Mouse (Mus musculus): ENCODE data around the gene 4930486L24Rik. TPM values are rescaled to one million over a fixed set of nuclear protein-coding genes. Genes with fewer than 3 reads are reported as not detected.

The 4930486L24Rik gene
- total RNA-seq, 1 experiment, result 2.9 TPM

- in situ Hi-C loops (cut with MboI; ENCODE audit: low sequenced_read_pairs in 2 of 2, unreplicated experiment in 2 of 2), result loop anchor here in 1 of 2 experiments (5.0 to 10.0 kb wide), 2 partner anchors 56 to 339 kb away; no protein-coding TSS in a partner anchor
- no peaks in the 10 kb centered on the region for H3K36me3 ChIP-seq (ENCODE audit: control insufficient read depth, insufficient read depth, low read length, poor library complexity, severe bottlenecking)
- no peaks in the 10 kb centered on the region for H3K4me1 ChIP-seq (ENCODE audit: control insufficient read depth in 2 of 2, insufficient read depth in 2 of 2, low read length in 2 of 2, poor library complexity in 1 of 2)
- no peak overlapping the region for H3K9ac ChIP-seq (ENCODE audit: insufficient read depth, low read depth, low read length, poor library complexity, severe bottlenecking)
- TF ChIP-seq CHD2 (IDR thresholded peaks at IDR 0.05; ENCODE audit: low read depth, low read length), result no peak
- no peak for DNase-seq (ENCODE audit: low read depth, low spot score)
- H3K9me3 ChIP-seq (ENCODE audit: control insufficient read depth, insufficient read depth, low read depth, low read length), result no peaks in the 10 kb centered on the region
- no peak overlapping the region for H3K27ac ChIP-seq (ENCODE audit: insufficient read depth, low read depth, low read length, poor library complexity, severe bottlenecking)
- no peak overlapping the region for H3K4me3 ChIP-seq (ENCODE audit: insufficient read depth in 1 of 2, low read depth in 1 of 2, low read length in 2 of 2, poor library complexity in 1 of 2, severe bottlenecking in 1 of 2)
These were observed 50.6 kb downstream of the 4930486L24Rik start for GRCm38 (mm10) chr13:60813722-60814121.

GRCm38 (mm10) chr13:60812768-60813167, 51.5 kb downstream of the 4930486L24Rik start:
- DNase-seq (ENCODE audit: low read depth, low spot score), result no peak
- in situ Hi-C loops (cut with MboI; ENCODE audit: low sequenced_read_pairs in 2 of 2, unreplicated experiment in 2 of 2), result loop anchor here in 1 of 2 experiments (5.0 to 10.0 kb wide), 2 partner anchors 55 to 338 kb away; no protein-coding TSS in a partner anchor
- no peak for TF ChIP-seq ZNF384 (IDR thresholded peaks at IDR 0.05; ENCODE audit: low read depth, low read length)
- TF ChIP-seq MAFK (IDR thresholded peaks at IDR 0.05; ENCODE audit: insufficient read depth, low read depth, low read length), result no peak
- TF ChIP-seq CHD2 (IDR thresholded peaks at IDR 0.05; ENCODE audit: low read depth, low read length), result no peak
- no peak for TF ChIP-seq HCFC1 (IDR thresholded peaks at IDR 0.05; ENCODE audit: borderline replicate concordance, insufficient read depth, low read length)
- TF ChIP-seq ZC3H11A (IDR thresholded peaks at IDR 0.05; ENCODE audit: borderline replicate concordance, low read depth, low read length), result no peak
- H3K4me3 ChIP-seq (ENCODE audit: insufficient read depth in 1 of 2, low read depth in 1 of 2, low read length in 2 of 2, poor library complexity in 1 of 2, severe bottlenecking in 1 of 2), result no peak overlapping the region
- H3K4me1 ChIP-seq (ENCODE audit: control insufficient read depth in 2 of 2, insufficient read depth in 2 of 2, low read length in 2 of 2, poor library complexity in 1 of 2), result no peaks in the 10 kb centered on the region
- no peaks in the 10 kb centered on the region for H3K36me3 ChIP-seq (ENCODE audit: control insufficient read depth, insufficient read depth, low read length, poor library complexity, severe bottlenecking)
- H3K27ac ChIP-seq (ENCODE audit: insufficient read depth, low read depth, low read length, poor library complexity, severe bottlenecking), result no peak overlapping the region
- H3K9me3 ChIP-seq (ENCODE audit: control insufficient read depth, insufficient read depth, low read depth, low read length), result no peaks in the 10 kb centered on the region
- no peak overlapping the region for H3K9ac ChIP-seq (ENCODE audit: insufficient read depth, low read depth, low read length, poor library complexity, severe bottlenecking)

- Histone ChIP-seq H3K36me3 (ENCODE audit: control insufficient read depth, insufficient read depth, low read length, poor library complexity, severe bottlenecking) (no peaks in the 10 kb centered on the region), H3K4me1 (ENCODE audit: control insufficient read depth in 2 of 2, insufficient read depth in 2 of 2, low read length in 2 of 2, poor library complexity in 1 of 2) (no peaks in the 10 kb centered on the region), H3K4me3 (ENCODE audit: insufficient read depth in 1 of 2, low read depth in 1 of 2, low read length in 2 of 2, poor library complexity in 1 of 2, severe bottlenecking in 1 of 2) (no peak overlapping the region), H3K9me3 (ENCODE audit: control insufficient read depth, insufficient read depth, low read depth, low read length) (no peaks in the 10 kb centered on the region), H3K27ac (ENCODE audit: insufficient read depth, low read depth, low read length, poor library complexity, severe bottlenecking) (no peak overlapping the region), H3K9ac (ENCODE audit: insufficient read depth, low read depth, low read length, poor library complexity, severe bottlenecking) (no peak overlapping the region)
- DNase-seq (ENCODE audit: low read depth, low spot score), result no peak
- in situ Hi-C loops (cut with MboI; ENCODE audit: low sequenced_read_pairs in 2 of 2, unreplicated experiment in 2 of 2), result loop anchor here in 1 of 2 experiments (5.0 to 10.0 kb wide), 2 partner anchors 52 to 335 kb away; no protein-coding TSS in a partner anchor
- no peak for TF ChIP-seq CHD2 (IDR thresholded peaks at IDR 0.05; ENCODE audit: low read depth, low read length)
These were observed 54.6 kb downstream of the 4930486L24Rik start for GRCm38 (mm10) chr13:60809690-60810089.

- Histone ChIP-seq H3K36me3 (ENCODE audit: control insufficient read depth, insufficient read depth, low read length, poor library complexity, severe bottlenecking) (no peaks in the 10 kb centered on the region), H3K4me1 (ENCODE audit: control insufficient read depth in 2 of 2, insufficient read depth in 2 of 2, low read length in 2 of 2, poor library complexity in 1 of 2) (no peaks in the 10 kb centered on the region), H3K9me3 (ENCODE audit: control insufficient read depth, insufficient read depth, low read depth, low read length) (no peaks in the 10 kb centered on the region), H3K4me3 (ENCODE audit: insufficient read depth in 1 of 2, low read depth in 1 of 2, low read length in 2 of 2, poor library complexity in 1 of 2, severe bottlenecking in 1 of 2) (no peak within 1 kb of the TSS), H3K9ac (ENCODE audit: insufficient read depth, low read depth, low read length, poor library complexity, severe bottlenecking) (no peak within 1 kb of the TSS), H3K27ac (ENCODE audit: insufficient read depth, low read depth, low read length, poor library complexity, severe bottlenecking) (no peak within 1 kb of the TSS)
- no peak for DNase-seq (ENCODE audit: low read depth, low spot score)
- no peak for TF ChIP-seq CHD2 (IDR thresholded peaks at IDR 0.05; ENCODE audit: low read depth, low read length)
- no peak for TF ChIP-seq ZC3H11A (IDR thresholded peaks at IDR 0.05; ENCODE audit: borderline replicate concordance, low read depth, low read length)
- TF ChIP-seq ZNF384 (IDR thresholded peaks at IDR 0.05; ENCODE audit: low read depth, low read length), result no peak
- no peak for TF ChIP-seq HCFC1 (IDR thresholded peaks at IDR 0.05; ENCODE audit: borderline replicate concordance, insufficient read depth, low read length)
- no peak for TF ChIP-seq MAFK (IDR thresholded peaks at IDR 0.05; ENCODE audit: insufficient read depth, low read depth, low read length)
- in situ Hi-C loops (cut with MboI; ENCODE audit: low sequenced_read_pairs in 2 of 2, unreplicated experiment in 2 of 2), result no loop called here
These were observed 61.5 kb downstream of the 4930486L24Rik start, which contains the start of gene Ctsll3 for GRCm38 (mm10) chr13:60802749-60803148. Gene Ctsll3, minus strand, starts transcription at chr13:60802849.

Other genes with a start within 250 kb of the 4930486L24Rik start
- not detected in 2 replicates for gene BC051665, start 78.1 kb downstream of the 4930486L24Rik start, total RNA-seq (2012; rRNA removed)
- gene Ctsll3, start 61.6 kb downstream of the 4930486L24Rik start, total RNA-seq (2012; rRNA removed), result not detected in 2 replicates
- 0.53 TPM in 1 of 2 replicates, not detected in the other for gene Gm49392, start 32.4 kb upstream of the 4930486L24Rik start, total RNA-seq (2012; rRNA removed)
- 0.67 TPM in 1 of 2 replicates, not detected in the other for gene Ctla2b, start 33.0 kb upstream of the 4930486L24Rik start, total RNA-seq (2012; rRNA removed)
- gene Tpbpb, start 40.4 kb upstream of the 4930486L24Rik start, total RNA-seq (2012; rRNA removed), result not detected in 2 replicates
- gene Gm49393, start 71.1 kb upstream of the 4930486L24Rik start, total RNA-seq (2012; rRNA removed), result not detected in 2 replicates
- gene Gm49391, start 72.1 kb upstream of the 4930486L24Rik start, total RNA-seq (2012; rRNA removed), result 0.26 and 1.5 TPM in 2 replicates
- gene Ctla2a, start 72.2 kb upstream of the 4930486L24Rik start, total RNA-seq (2012; rRNA removed), result 2.0 and 10.2 TPM in 2 replicates
- gene Tpbpa, start 77.5 kb upstream of the 4930486L24Rik start, total RNA-seq (2012; rRNA removed), result 0.98 TPM in 1 of 2 replicates, not detected in the other
- gene Ctsj, start 141.5 kb upstream of the 4930486L24Rik start, total RNA-seq (2012; rRNA removed), result 2.4 TPM in 1 of 2 replicates, not detected in the other
- gene Ctsq, start 176.2 kb upstream of the 4930486L24Rik start, total RNA-seq (2012; rRNA removed), result 0.18 TPM in 1 of 2 replicates, not detected in the other

All from ES-E14 (cell line).